Mouse (Mus musculus) heart, embryonic 11.5 days (tissue): ENCODE measurements around the gene Smim13. TPM values are rescaled to one million over a fixed set of nuclear protein-coding genes. Genes with fewer than 3 reads are reported as not detected.

Experiments used
- ATAC-seq: fragments of 200-750 bp; cut with Nextera tagmentation; replicated peaks from 2 replicates; pipeline ENCODE4 v1.8.0; 2017; ENCODE audit warnings: moderate library complexity; ENCODE audit not compliant: insufficient number of reproducible peaks, low FRiP score, low TSS enrichment
- H3K27ac ChIP-seq: fragments of 300-500 bp; sonication (generic); 2 replicates; pipeline ENCODE4 v1.5.1; 2014; ENCODE audit warnings: mild to moderate bottlenecking, low read depth, low read length
- H3K27me3 ChIP-seq: fragments of 300-500 bp; sonication (generic); 2 replicates; pipeline ENCODE4 v1.6.1; 2014; ENCODE audit warnings: mild to moderate bottlenecking, low read length, mixed read lengths; ENCODE audit not compliant: control insufficient read depth, insufficient read depth
- H3K36me3 ChIP-seq: fragments of 300-500 bp; sonication (generic); 2 replicates; pipeline ENCODE4 v1.6.1; 2014; ENCODE audit warnings: mild to moderate bottlenecking, low read length, moderate library complexity, mixed read lengths; ENCODE audit not compliant: control insufficient read depth, insufficient read depth
- H3K4me1 ChIP-seq: fragments of 300-500 bp; sonication (generic); 2 replicates; pipeline ENCODE4 v1.6.1; 2014; ENCODE audit warnings: low read length; ENCODE audit not compliant: control insufficient read depth, insufficient read depth
- H3K4me2 ChIP-seq: fragments of 300-500 bp; sonication (generic); 2 replicates; pipeline ENCODE4 v1.6.1; 2014; ENCODE audit warnings: mild to moderate bottlenecking, moderate library complexity
- H3K4me3 ChIP-seq: fragments of 300-500 bp; sonication (generic); 2 replicates; pipeline ENCODE4 v1.5.1; 2014; ENCODE audit warnings: low read depth, low read length
- H3K9ac ChIP-seq: fragments of 300-500 bp; sonication (generic); 2 replicates; pipeline ENCODE4 v1.6.1; 2014; ENCODE audit warnings: mild to moderate bottlenecking, low read depth, low read length, moderate library complexity
- H3K9me3 ChIP-seq: fragments of 300-500 bp; sonication (generic); replicated peaks from 2 replicates; pipeline ENCODE4 v1.6.1; 2016; ENCODE audit warnings: low read length; ENCODE audit not compliant: control insufficient read depth
- WGBS: fragments of 180-500 bp; shearing (Covaris S2); extraction: QIAGEN DNeasy Blood & Tissue Kit; methylation state at CpG from one replicate; pipeline ENCODE4 v1.1.7; 2014; ENCODE audit not compliant: insufficient replicate concordance; 5-methylcytosine and 5-hydroxymethylcytosine counted together
- polyA plus RNA-seq: library from polyadenylated mRNA; unstranded; fragments of >200 nt; fragmentation: Nextera tagmentation; extraction: Ambion mirVana; gene quantifications from 2 replicates; pipeline ENCODE4 v1.2.1, GENCODE M21; 2014

Smim13 gene
- polyA plus RNA-seq, 1 experiment from 2014 or later = 8.7 TPM

DNA sequence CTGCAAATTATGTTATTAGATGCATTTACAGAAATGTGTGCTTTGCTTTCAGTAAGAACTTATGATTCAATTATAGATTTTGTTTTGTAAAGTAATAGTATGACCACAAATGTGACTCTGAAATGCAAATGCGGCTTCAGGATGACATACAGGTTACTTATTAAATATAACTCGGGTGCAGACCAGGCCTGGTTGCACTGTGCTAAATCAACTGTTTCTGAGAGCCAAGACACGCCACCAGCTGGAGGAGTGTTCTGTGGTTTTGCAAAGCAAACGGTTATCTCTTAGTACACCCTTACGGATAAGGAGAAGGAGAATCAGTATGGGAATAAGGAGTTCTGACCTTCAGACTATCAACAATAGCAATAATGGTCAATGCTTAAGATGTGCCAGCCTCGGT, 34.0 kb upstream of the Smim13 start:
- 70% methylated on average over 6 of the region's 6 CpGs for WGBS
- H3K4me2 ChIP-seq = no peak overlapping the region
- H3K27ac ChIP-seq = no peak overlapping the region
- H3K4me3 ChIP-seq = no peak overlapping the region
- H3K27me3 ChIP-seq = peaks cover 3% of the 10 kb centered on the region; the same call in 1 of the 2 replicates
- H3K9me3 ChIP-seq = no peaks in the 10 kb centered on the region
- H3K36me3 ChIP-seq = no peaks in the 10 kb centered on the region
- H3K9ac ChIP-seq = no peak overlapping the region
- ATAC-seq = no peak
- H3K4me1 ChIP-seq = no peaks in the 10 kb centered on the region

DNA sequence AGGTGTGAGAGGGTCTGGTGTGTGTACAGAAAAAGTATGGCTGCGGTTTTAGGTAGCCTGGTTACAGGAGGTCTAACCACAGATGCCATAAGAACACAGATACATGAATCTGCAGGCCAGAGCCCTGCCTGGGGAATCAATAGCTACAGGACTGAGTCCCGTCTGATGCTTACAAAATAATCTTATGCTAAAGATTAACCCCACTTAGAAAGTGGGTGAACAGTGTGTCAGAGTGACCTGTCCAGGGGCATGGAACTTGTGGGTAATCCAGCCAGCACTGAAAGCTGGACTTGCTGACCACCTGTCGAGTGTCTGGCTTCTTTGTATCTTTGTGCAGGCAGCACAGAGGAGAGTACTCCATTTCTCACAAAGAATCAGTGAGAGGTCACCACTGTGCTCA, 33.4 kb upstream of the Smim13 start:
- 66% methylated on average over 3 of the region's 3 CpGs for WGBS
- H3K9ac ChIP-seq = no peak overlapping the region
- no peaks in the 10 kb centered on the region for H3K36me3 ChIP-seq
- no peak overlapping the region for H3K27ac ChIP-seq
- H3K27me3 ChIP-seq = peaks cover 3% of the 10 kb centered on the region; the same call in 1 of the 2 replicates
- ATAC-seq = no peak
- no peak overlapping the region for H3K4me3 ChIP-seq
- H3K9me3 ChIP-seq = no peaks in the 10 kb centered on the region
- no peaks in the 10 kb centered on the region for H3K4me1 ChIP-seq
- H3K4me2 ChIP-seq = no peak overlapping the region

DNA sequence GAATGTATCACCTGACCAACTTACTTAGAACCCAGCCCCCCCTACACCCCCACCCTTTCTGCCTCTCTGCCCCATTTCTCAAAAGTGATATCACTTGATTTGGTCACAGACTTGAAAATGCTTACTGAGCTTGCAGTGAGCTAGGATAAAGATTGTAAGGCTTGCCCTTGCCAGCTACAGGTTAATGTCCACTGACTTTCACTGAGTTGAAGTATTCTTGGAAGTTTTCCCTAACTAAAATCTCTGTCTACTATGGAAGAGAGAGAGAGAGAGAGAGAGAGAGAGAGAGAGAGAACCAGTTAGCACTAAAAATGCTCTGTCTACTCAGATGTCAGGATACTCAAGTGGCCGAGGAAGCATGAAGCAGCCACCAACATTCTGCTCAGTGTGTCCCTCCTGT, 30.6 kb upstream of the Smim13 start:
- Histone ChIP-seq H3K36me3 (no peaks in the 10 kb centered on the region), H3K4me2 (no peak overlapping the region), H3K9me3 (no peaks in the 10 kb centered on the region; the same call in 1 of the 2 replicates), H3K27ac (no peak overlapping the region), H3K27me3 (peaks cover 3% of the 10 kb centered on the region; the same call in 1 of the 2 replicates), H3K4me3 (no peak overlapping the region), H3K9ac (no peak overlapping the region), H3K4me1 (no peaks in the 10 kb centered on the region)
- WGBS = 44% methylated on average over 1 of the region's 1 CpGs
- ATAC-seq = no peak

DNA sequence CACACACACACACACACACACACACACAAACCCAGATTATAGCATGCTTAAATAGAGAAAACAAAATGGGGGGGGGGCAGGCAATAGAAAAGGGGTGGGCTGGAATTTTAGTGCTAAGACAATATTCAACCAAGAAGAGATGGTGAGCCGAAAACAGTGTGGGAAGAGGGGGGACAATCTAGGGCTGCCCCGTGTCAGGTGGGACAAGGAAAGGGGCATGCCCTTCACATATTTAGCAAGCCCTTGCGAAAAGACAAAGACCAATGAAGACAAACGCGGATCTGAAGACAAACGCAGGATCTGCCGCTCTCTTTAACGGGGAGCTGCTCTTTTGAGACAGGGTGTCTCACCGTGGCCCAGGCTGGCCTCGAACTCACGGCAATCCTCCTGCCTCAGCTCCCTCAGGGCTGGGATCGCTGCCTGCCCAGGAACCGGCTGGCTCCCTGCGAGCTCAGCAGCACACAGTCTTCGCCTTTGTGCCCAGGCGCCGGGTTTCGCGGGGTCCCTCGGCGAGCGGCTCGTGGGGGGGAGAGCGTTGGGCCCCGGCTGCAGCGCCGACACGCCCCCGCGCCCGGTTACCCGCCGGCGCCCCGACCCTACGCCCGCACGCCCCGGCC, 29.8 kb upstream of the Smim13 start:
- Histone ChIP-seq H3K36me3 (no peaks in the 10 kb centered on the region), H3K27me3 (peaks cover 3% of the 10 kb centered on the region; the same call in 1 of the 2 replicates), H3K9ac (peak overlapping the region; percentile 69), H3K4me3 (peak overlapping the region; percentile 48), H3K4me2 (peak overlapping the region; percentile 62), H3K4me1 (no peaks in the 10 kb centered on the region), H3K9me3 (no peaks in the 10 kb centered on the region; the same call in 1 of the 2 replicates), H3K27ac (no peak overlapping the region)
- 4% methylated on average over 39 of the region's 39 CpGs for WGBS
- ATAC-seq = peak; percentile 24; the same call in 1 of the 2 replicates

DNA sequence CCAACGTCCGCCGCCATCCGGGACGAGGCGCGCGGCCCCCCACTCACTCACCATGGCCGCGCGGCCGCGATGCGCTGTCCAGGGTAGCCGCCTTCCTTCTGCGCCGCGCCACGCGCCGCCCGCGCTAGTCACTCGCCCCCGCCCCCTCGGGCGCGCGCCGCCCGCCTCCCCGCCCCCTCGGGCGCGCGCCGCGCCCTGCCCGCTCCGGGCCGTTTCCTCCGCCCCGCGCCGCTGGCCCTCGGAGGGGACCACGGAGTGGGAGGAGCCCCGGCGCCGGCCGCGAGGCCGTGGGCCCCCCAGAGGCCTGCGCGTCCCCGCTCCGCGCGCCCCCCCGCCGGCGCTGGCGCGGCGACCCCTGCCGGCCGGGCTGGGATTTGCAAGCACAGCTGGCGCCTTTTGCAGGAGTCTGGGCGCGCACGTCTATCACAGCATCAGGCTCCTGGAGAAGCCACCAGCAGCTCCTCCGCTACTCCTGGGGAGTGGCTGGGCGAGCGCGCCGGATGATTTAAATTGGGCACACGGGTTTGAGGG, 29.3 kb upstream of the Smim13 start, which contains the start of gene Elovl2:
Elovl2 (minus strand) TSS at position 102 of the 531 bp plus-strand sequence.
- Histone ChIP-seq H3K4me3 (peak within 1 kb of the TSS; percentile 48), H3K4me1 (no peaks in the 10 kb centered on the region), H3K27ac (no peak within 1 kb of the TSS), H3K36me3 (no peaks in the 10 kb centered on the region), H3K4me2 (peak within 1 kb of the TSS; percentile 62), H3K27me3 (peaks cover 3% of the 10 kb centered on the region; the same call in 1 of the 2 replicates), H3K9me3 (no peaks in the 10 kb centered on the region; the same call in 1 of the 2 replicates), H3K9ac (peak within 1 kb of the TSS; percentile 69)
- ATAC-seq = peak; percentile 91
- WGBS = 2% methylated on average over 43 of the region's 77 CpGs

DNA sequence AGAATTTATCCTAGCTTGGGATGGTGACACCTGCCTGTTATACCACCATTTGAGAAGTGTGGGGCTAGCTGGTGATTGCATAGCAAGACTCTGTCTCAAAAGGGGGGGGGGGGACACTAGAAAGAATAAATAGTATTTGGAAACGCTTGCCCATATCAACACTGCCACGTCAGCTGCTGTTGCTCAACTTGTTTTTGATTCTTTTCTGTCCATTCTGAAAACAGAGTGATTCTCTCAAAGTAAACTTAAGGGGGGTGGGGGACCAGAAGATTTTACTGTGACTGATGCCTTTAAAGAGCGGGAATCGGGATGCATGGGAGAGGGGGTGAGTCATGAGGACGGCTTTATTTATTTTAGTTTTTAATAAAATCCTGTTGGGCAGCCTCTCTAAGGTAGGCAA, 23.1 kb upstream of the Smim13 start:
- no peak overlapping the region for H3K9ac ChIP-seq
- 71% methylated on average over 5 of the region's 5 CpGs for WGBS
- no peaks in the 10 kb centered on the region for H3K27me3 ChIP-seq
- no peak overlapping the region for H3K27ac ChIP-seq
- H3K9me3 ChIP-seq = no peaks in the 10 kb centered on the region; the same call in 1 of the 2 replicates
- no peaks in the 10 kb centered on the region for H3K36me3 ChIP-seq
- no peaks in the 10 kb centered on the region for H3K4me1 ChIP-seq
- ATAC-seq = no peak
- H3K4me3 ChIP-seq = no peak overlapping the region
- no peak overlapping the region for H3K4me2 ChIP-seq

DNA sequence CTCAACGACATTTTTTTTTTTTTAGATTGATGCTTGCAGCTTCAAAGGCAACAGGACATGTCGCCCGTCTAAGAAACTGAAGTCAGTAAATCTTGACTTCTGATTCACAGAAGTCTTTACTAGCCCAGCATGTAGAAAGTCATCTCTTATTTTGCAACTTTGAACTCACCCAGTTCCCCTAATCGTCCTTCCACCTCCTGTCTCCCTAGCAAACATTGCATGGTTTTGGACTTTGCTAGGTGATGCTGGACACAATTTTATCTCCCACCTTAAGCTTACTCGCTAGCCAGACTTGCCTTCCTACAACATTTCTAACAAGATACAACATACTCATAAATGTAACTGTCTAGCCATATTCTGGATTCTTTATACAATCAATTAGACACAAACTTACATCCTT, 21.6 kb upstream of the Smim13 start:
- H3K9ac ChIP-seq = no peak overlapping the region
- no peak for ATAC-seq
- no peak overlapping the region for H3K27ac ChIP-seq
- no peaks in the 10 kb centered on the region for H3K36me3 ChIP-seq
- H3K4me1 ChIP-seq = no peaks in the 10 kb centered on the region
- no peaks in the 10 kb centered on the region for H3K9me3 ChIP-seq
- no peak overlapping the region for H3K4me2 ChIP-seq
- no peaks in the 10 kb centered on the region for H3K27me3 ChIP-seq
- H3K4me3 ChIP-seq = no peak overlapping the region
- 76% methylated on average over 5 of the region's 5 CpGs for WGBS

DNA sequence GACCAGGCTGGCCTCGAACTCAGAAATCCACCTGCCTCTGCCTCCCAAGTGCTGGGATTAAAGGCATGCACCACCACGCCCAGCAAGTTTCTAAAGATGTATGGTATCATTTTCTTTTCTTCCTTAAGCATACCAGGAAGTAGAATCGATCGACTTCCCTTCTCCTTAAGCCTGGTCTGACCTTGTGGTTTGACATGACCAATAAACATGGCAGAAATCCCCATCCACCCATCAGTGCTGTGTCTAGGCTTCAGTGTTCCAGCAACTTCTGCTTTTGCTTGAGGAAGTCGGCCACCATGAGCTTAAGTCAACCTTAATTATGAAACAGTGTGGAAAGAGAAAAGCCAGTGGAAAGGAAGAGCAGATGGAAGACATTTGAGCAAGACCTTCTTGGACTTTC, 19.4 kb upstream of the Smim13 start:
- Histone ChIP-seq H3K36me3 (no peaks in the 10 kb centered on the region), H3K4me2 (no peak overlapping the region), H3K9ac (no peak overlapping the region), H3K4me1 (no peaks in the 10 kb centered on the region), H3K4me3 (no peak overlapping the region), H3K27me3 (no peaks in the 10 kb centered on the region), H3K27ac (no peak overlapping the region), H3K9me3 (no peaks in the 10 kb centered on the region)
- 79% methylated on average over 5 of the region's 5 CpGs for WGBS
- no peak for ATAC-seq
